Mouse (Mus musculus) CD4-positive naive resting alpha-beta T cell, adult 76 days (primary cell): Measurements from ENCODE around the gene Kdm4b. TPM values are rescaled to one million over a fixed set of nuclear protein-coding genes. Genes with fewer than 3 reads are reported as not detected.

Experiments
- total RNA-seq: library from RNA; stranded (reverse); gene quantifications from one replicate; pipeline ENCODE4 v1.2.4, GENCODE M21; 2023

Gene Kdm4b
- 69.8 TPM for total RNA-seq

GRCm38 (mm10) chr17:56325450-56326152 lies at the start of gene Kdm4b:
Gene Kdm4b (plus strand): TSS chr17:56326062.

GRCm38 (mm10) chr17:56276643-56277566 lies 49.0 kb upstream of the Kdm4b start, which contains the start of gene Ticam1:
Gene Ticam1 (minus strand): TSS chr17:56276786.

GRCm38 (mm10) chr17:56292531-56293222 lies 33.2 kb upstream of the Kdm4b start, which contains the start of gene Plin3:
Gene Plin3 (minus strand): TSS chr17:56292873.

GRCm38 (mm10) chr17:56300186-56300585 lies 25.7 kb upstream of the Kdm4b start, which contains the start of gene Arrdc5:
Gene Arrdc5 (minus strand): TSS chr17:56300286.

DNA sequence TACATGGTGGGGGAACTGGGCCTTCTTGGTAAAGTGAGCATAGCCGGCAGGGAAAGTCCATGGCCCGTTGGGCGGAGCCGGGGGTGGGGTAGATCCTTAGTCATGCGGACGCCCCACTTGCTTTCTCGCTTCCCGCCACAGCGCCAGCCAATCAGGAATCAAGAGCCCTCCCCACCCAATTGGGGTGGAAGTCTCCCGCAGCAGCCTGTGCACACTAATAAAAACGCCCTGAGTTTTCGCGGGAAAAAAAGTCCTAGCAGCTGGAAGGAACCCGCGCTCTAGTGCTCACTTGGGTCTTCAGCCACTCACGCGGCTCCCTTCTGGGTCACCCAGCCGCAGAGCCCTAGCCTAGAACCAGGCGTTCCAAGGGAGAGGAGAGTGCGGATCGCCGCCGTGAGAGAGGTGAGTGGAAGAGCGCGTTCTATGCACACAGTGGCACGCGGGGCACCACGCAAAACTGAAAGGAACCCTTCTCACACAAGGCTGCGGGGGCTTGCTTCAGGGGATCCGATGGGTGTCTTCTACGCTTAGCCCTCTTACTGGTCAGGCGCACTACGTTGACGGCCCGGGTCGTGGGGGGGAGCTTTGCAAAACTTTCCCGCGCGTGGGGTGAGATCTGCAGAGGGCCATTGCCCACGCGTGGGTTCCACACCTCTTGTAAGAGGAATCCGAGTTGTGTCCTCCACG lies 22.6 kb upstream of the Kdm4b start, which contains the start of gene Uhrf1:
TSS of gene Uhrf1 (plus strand) at position 162 of the 687 bp plus-strand sequence.

Other genes starting within 250 kb of the Kdm4b start
- gene Hdgfl2, start 246.4 kb upstream of the Kdm4b start, total RNA-seq: 96.3 TPM
- gene Plin4, start 216.3 kb upstream of the Kdm4b start, total RNA-seq: not detected
- gene Plin5, start 208.5 kb upstream of the Kdm4b start, total RNA-seq: not detected
- not detected for gene Lrg1, start 204.1 kb upstream of the Kdm4b start, total RNA-seq
- 0.15 TPM for gene Sema6b, start 185.7 kb upstream of the Kdm4b start, total RNA-seq
- 10.3 TPM for gene Tnfaip8l1, start 163.6 kb upstream of the Kdm4b start, total RNA-seq
- 41.8 TPM for gene Mydgf, start 142.1 kb upstream of the Kdm4b start, total RNA-seq
- 44.0 TPM for gene Dpp9, start 107.2 kb upstream of the Kdm4b start, total RNA-seq
- gene Fem1a, start 69.3 kb upstream of the Kdm4b start, total RNA-seq: 20.8 TPM
- 8.2 TPM for gene Ticam1, start 49.3 kb upstream of the Kdm4b start, total RNA-seq
- 12.2 TPM for gene Plin3, start 33.2 kb upstream of the Kdm4b start, total RNA-seq
- gene Arrdc5, start 25.8 kb upstream of the Kdm4b start, total RNA-seq: not detected
- gene Uhrf1, start 22.7 kb upstream of the Kdm4b start, total RNA-seq: 5.3 TPM
- gene Ptprs, start 150.4 kb downstream of the Kdm4b start, total RNA-seq: 14.9 TPM
- not detected for gene Znrf4, start 186.4 kb downstream of the Kdm4b start, total RNA-seq
- gene Gm20219, start 228.3 kb downstream of the Kdm4b start, total RNA-seq: 9.5 TPM